Mouse (Mus musculus) adrenal gland, postnatal 25 days (tissue): Measurements from ENCODE around the gene Zic4. TPM values are rescaled to one million over a fixed set of nuclear protein-coding genes. Genes with fewer than 3 reads are reported as not detected.

Source experiments
- DNase-seq: peaks from one replicate; pipeline ENCODE4 v3.0.0; 2021; ENCODE audit warnings: mixed read lengths
- total RNA-seq: library from RNA; stranded (reverse); gene quantifications from 2 replicates; pipeline ENCODE4 v1.2.3, GENCODE M21; 2021

Zic4 gene
- total RNA-seq, 1 experiment from 2014 or later: not detected

DNA sequence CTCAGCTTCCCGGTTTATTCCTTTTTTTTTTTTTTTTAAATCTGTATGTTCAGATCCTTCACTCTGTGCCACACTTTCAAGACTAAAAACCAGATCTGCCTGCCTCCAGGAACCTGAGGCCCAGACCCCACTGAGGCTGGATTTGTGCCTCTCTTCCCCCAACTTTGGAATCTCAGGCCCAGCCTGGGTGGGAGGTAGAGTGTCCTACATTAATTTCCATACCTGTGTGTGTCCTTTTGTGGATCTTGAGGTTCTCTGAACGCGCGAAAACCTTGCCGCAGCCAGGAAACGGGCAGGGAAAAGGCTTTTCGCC is 1.6 kb downstream of the Zic4 start:
- no peak for DNase-seq

DNA sequence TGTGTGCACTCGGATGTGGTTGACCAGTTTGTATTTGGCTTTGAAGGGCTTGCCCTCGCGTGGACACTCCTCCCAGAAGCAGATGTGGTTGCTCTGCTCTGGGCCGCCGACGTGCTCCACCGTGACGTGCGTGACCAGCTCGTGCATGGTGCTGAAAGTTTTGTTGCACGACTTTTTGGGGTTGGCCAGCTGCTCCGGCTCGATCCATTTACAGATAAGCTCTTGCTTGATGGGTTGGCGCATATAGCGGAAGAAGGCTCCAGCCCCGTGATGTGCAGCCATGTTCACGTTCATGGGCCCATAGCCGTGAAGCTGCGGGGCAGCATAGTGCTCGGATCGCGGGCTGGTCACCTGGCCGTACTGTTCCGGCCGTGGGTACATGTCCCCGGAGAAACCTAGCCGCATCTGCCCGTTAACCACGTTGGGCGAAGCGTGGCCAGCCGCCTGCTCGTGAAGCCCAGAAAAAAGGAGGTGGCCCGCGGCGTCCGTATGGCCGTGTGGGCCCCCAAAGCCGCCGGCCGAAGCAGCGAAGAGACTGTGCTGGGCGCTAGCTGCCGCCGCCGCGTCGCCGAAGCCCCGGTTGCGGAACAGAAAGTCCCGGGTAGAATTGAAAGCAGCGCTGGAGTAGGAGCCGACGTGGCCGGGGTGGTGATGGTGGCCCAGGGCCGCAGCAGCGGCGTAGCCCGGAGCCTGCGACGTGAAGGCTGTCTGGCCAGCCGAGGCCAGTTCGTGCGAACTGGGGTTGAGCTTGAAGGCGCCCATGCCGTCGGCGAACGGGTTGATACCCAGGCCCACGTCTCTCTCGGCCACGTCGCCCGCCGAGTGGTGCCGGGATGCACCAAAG is 2.1 kb downstream of the Zic4 start:
- no peak for DNase-seq

DNA sequence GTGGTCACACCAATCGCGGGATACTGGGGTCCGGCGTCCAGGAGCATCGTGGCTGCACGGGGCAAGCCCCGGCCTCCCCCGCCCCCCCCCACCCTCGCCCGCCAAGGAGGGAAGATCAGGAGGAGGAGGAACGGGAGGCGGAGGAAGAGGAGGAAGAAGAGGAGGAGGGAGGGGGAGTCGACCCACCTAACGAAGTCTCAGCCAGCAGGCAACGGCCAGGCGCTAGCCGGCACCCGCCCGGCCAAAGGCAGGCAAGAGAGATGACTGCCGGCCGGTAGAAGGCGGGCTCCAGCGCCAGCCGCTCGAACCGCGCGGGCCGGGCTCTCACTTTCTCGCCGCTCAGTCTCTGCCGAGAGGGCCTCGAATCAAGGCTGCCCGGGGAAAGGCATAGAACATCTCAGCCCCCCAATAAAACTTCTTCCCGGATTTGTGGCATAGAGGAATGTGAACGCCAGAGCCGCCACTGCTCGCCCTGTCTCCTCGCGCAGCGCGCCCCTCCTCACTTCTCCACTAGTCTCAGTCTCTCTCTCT is 2.8 kb downstream of the Zic4 start:
- no peak for DNase-seq

DNA sequence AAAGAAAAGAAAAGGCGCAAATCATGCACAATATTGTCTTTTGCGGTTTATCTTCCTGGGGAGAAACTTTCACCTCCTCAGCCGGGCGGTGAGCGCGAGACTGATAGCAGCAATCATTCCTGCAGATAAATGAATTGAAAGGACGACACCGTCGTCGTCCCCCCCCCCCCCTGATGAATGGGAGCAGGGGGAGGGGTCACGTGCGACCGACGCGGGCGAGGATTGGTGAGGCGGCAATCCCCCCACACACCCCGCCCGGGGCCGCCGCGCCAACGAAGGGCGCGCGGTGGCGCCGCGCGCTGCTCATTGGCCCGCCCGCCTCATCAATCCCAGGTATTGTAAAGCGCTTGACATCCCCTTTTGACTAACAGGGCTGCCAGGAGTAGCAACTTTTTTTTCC is 3.5 kb downstream of the Zic4 start, which contains the start of gene Zic1:
Gene Zic1, minus strand, starts transcription at position 147 of the 400 bp plus-strand sequence.
- no peak for DNase-seq

DNA sequence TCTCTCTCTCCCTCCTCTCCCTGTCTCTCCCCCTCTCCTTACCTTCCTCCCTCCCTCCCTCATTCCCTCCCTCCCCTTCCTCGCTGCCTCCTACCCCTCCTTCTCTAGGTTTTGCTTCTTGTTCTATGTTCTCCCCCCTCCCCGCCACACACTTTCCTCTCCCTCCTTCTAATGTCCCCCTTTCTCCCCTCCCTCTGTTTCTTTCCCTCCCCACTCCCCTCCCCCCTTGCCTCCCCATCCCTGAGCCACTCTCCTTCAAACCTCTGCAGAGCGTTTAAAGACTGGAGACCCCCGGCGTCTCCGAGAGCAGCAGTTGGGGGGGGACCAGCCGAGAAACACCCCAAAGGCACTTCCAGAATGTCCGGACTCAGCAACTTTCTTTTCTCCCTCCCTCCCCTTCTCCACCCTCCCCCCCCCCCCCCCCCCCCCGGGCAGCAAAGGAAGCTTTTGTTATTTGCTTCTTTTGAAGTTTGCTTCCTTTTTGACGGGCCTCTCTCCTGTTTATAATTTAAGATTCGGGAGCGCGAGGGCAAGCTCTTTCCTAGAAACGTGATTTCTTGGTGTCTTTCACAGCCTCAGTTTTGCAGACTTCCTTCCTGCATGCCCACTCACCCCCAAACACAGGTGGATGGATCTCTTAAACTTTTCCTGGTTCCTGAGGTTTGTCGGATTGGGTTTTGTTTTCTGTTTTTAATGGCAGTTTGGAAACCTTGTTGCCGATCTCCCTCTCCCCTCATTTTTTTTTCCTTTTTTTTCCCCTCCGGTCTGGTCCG is 4.2 kb downstream of the Zic4 start:
- DNase-seq: no peak

DNA sequence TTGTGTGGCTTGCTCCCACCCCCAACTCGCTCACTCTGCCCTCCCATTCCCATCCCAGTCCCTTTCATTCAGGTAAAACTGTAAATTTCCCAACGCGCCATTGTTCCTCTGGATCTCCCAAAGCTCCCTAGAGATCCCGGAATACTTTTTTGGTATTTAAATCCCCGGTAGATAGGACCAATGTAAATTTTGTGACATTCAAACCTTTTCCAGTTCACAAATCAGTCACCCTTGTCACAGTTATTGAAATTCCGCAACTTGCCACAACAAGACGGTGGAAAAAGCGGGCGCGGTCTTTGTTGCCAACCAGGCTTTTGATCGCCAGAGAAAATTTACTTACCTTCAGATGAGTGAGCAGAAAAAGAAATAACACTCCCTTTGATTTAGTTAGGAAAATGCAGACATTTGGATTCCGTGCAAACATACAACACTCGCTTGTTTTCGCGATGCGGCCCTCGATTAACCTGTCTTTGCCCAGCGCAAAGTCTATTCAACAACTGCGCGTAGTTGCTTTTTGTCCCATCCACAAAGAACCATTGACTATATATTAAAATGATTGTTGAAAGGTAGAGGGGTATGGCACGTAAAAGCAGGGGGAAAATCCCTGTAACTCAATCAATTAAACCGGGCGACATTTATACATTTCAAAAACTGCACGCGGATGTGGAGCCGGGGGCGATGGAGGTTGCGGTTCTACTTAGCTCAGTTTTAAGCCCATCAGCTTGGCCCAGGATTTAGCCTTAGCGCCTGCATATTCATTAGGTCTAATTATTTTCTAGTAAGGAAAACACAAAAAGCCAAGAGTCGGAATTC is 5.0 kb downstream of the Zic4 start:
- no peak for DNase-seq

DNA sequence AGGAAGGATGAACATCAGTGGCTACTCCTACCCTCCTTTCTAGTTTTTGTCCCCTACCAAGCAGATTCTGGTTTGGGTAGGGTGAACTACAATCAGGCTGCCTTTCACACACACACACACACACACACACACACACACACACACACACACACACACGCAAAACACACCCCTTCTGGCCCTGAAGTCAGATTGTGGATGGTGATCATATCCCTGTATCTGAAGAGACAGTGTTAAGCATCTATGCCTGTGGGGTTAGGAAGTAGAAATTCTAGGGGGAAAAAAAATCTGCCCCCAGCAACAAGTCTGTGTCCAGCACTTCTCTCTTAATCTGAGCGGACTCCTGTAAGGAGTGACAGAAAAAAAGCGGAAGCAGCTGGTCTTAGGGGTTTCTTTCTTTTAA is 5.9 kb downstream of the Zic4 start:
- no peak for DNase-seq

DNA sequence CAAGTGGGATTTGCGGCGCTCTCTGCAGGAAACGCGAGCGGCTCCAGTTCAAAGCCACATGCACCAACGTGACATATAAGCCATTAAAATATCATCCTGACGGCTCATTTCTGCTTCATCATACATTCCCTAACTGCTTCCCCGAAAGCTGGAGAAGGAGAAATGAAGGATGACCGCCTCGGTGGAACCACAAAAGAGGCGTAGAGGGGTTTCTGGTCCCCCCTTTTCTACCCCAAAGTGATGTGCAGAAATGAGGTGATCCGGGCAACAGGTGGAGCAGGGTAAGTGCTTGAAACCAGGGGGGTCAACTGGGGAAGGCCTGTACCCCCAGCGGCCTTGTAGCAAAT is 6.7 kb downstream of the Zic4 start:
- no peak for DNase-seq

DNA sequence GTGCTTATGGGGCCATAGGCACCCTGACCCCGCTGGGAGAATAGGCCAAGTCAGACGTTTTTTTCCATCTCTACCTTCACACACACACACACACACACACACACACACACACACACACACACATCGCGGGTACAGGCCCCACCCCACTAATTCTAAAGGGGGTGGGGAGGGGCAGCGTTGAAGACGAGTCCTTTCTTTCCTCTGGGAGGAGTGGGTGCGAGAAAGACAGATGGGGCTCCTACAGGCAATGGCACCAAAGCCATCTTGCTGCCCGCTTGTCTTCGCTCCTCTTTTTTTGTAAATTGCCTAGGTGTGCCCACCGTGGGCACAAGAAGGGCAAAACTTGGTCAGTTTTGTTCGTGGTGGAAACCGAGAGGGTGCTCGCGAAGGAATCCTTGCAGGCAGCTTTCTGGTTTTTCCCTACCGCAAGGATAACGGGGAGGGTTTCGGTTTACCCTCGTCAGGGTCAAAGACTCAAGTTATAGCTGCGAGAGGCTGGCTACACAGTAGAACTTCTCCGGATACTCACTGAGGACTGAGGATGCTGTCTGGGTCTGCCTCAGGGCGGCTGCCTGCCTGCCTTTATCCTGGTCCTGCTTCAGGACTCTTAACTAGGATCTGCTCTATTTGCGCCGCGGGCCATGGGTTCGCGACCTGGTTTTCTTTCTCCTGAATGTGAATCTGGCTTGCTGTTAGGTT is 7.2 kb downstream of the Zic4 start:
- DNase-seq: no peak

DNA sequence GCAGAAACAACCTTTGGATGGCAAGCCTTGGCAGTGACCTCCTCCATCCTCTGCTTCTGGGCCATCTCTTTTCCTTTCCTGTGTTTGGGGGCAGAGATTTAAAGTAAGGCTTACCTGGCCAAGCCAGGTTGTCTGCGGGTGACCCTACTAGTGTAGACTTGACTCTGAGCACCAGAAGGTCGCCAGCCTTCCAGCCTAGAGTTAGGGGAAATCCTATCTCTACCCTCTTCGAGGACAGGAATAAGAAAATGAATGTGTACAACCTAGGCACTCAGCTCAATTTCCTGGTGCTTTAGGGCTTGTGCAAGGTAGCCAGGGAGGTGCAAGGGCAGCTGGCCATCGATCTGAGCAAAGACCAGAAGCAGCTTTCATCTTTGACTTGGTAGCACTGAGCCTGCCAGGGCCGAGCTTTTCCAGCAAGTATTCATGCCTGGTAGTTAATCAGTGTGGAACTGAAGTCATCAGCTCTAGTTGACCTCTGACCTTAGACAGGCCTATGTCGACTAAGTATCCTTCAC is 8.0 kb downstream of the Zic4 start:
- no peak for DNase-seq

DNA sequence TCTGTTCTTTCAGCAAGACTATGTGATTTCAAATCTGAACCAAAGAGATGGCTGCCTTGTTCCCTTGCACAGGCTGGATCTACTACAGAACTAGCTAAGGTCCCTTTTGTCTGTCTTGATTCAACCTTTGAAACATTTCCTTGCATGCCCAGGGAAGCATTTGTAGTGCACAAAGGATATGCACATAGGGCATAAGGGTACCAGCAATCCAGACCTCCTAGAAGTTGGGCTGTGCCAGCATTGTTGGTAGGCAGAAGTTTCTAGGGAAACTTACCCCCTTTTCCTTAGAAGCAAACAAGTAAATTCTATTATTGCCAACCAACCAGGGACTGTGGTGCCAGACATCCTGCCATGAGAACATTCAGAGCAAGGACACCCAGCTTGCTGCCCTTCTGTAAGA is 8.8 kb downstream of the Zic4 start:
- no peak for DNase-seq

DNA sequence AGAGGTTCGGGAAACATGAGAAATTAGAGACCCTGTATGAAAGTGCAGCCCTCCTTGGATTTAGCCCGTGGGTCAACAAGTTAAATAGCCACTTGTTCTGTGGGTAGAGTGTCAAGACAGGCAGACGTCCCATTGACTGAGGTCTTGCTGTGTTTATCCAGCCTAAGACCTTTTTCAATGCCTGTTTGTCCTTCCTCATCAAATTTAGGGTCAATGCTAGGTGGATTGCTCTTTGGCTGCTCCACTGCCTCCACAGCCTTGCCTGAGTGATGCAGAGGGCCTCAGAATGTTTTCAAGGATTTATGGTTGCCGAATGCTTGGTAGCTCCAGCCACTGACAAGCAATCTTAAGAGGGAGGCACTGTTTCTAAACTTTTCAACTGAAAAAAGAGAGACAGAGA is 9.4 kb downstream of the Zic4 start:
- DNase-seq: no peak

DNA sequence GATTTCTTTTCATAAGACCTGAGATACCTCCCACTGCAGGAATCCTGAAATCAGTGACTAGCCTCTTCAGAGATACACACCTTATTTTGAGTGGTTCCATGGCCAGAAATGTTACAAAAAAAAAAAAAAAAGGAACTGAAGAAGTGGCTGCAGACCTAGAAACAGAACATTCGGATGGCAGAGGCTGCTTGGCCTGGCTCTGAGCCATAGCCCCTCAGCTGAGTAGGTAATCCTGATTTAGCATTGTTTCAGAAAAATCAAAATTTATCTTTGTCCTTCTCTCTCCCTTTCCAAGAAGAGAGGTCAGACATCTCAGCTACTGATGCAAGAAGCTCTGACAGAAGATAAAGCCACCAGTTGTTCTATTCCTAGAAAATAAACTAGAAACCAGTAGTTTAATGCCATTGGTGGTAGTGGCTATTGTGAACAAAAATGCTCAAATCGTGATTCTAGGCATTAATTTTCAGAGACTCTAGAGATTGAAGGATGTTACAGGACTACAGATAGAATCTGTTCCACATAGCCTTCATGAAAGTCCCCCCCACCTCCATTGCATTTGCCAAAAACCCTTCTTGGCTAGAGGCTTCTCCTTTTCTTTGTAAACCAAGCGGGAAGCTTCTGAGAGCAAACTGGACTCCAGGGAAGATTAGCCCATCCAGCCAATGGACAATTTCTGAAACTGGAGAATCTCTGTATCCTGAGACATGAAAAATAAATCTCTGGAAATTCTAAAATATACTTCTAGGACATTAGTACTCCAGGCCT is 11.8 kb downstream of the Zic4 start:
- DNase-seq: no peak

DNA sequence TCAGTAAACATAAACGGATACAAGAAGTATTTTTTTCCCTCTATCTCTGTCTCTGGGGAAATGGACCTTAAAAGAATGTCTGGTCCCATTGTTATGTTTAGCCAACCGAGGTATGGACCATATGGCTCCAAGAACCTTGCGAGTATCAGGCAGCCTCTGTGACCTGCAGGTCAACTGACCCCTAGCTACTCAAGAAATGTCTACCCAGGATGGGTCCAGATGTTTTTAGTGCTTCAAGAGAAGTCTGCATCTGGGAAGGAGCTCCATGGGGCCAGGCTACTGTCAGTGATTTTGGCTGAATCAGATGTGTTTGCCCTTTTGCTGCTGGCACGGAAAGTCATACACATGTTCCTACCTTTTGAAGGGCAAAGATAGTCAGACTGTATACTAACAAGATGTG is 12.5 kb downstream of the Zic4 start:
- DNase-seq: no peak

DNA sequence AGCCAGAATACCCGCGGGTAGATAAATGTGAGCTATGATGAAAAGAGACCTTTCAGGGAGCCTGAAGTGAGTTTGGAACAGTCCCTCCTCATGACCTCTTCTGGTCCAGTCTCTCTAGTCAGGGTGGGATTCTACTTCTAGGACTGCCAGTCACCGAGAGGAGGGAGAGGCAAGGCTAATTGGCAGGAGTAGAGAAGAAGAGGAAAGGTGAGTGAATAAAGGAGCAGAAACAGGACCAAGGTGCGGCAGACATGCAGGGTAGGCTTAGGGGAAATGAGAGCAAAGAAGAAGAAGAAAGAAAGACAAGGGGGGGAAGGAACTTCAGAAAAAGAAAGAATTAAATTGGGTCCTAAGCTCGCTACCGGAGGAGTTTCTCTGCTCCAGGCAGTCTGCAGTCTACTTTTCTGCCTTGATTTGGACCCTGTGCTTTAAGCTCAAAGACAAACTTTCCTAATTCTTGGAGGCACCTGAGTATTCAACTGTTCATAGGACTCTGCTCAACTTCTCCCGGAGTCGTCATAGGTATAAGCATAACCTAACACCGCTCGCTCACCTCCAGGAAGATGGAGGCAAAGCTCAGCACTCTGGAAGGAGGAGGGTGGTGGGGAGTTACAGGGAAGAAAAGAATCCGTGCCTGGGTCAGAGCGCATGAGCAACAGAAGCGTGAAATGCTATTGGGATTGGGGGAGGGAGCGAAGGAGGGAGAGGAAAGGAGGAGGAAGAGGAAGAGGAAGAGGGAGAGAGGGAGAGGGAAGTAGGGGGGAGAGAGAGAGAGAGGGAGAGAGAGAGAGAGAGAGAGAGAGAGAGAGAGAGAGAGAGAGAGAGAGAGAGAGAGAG is 15.0 kb downstream of the Zic4 start:
- no peak for DNase-seq

DNA sequence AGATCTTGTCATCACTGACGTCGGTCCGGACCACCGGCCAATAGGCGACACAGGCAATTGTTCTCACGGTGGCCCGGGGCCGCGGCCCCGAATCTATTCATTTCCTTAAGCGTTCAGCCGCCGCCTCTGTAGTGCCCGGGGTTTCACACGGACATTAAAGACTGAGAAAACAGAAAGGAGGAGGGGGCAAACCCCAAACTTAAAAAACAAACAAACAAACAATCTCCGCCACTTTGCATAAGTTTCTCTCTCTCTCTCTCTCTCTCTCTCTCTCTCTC is 15.6 kb downstream of the Zic4 start:
- no peak for DNase-seq

DNA sequence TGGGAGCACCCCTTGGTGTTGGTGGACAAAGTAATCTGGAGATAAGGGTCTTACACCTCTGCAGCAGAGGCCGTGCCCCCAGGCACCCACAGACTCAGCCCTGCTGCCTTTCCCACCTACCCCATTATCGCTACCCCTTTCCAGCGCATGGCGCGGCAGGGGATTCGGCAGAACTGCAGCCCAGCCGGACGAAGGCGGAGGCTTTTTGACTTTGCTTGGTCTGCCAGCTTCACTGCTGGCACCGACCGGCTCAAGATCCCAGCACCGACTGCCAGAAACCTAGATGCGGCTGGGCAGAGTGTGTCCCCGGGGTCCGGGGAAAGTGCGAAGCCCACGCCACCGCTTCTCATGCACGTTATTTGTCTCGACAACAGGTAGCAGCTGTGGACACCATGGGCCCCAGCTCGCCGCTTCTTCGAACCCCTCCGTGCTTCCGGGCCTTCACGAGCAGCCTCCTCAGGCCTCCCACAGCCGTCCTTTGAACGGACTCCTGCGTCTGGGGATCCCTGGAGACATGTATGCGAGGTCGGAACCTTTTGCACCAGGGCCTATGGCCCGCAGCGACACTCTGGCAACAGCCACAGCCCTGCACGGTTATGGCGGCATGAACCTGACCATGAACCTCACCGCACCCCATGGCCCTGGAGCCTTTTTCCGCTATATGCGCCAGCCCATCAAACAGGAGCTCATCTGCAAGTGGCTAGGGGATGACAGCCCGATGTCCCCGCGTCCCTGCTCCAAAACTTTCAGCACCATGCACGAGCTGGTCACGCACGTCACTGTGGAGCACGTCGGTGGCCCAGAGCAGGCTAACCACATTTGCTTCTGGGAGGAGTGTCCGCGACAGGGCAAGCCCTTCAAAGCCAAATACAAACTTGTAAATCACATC is 16.4 kb downstream of the Zic4 start:
- no peak for DNase-seq

DNA sequence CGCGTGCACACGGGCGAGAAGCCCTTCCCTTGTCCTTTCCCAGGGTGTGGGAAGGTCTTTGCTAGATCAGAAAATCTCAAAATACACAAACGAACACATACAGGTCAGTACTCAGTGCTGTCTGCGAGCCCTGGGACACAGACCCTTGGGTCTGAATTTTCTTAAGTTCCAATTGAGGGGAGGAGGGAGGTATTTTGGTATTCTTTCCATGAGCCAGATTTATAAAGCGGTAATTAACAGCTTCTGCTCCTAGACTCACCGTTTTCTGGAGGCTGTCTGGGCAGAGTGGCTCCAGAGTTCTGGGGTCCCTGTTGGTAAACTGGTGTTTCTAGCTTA is 17.1 kb downstream of the Zic4 start:
- DNase-seq: no peak

DNA sequence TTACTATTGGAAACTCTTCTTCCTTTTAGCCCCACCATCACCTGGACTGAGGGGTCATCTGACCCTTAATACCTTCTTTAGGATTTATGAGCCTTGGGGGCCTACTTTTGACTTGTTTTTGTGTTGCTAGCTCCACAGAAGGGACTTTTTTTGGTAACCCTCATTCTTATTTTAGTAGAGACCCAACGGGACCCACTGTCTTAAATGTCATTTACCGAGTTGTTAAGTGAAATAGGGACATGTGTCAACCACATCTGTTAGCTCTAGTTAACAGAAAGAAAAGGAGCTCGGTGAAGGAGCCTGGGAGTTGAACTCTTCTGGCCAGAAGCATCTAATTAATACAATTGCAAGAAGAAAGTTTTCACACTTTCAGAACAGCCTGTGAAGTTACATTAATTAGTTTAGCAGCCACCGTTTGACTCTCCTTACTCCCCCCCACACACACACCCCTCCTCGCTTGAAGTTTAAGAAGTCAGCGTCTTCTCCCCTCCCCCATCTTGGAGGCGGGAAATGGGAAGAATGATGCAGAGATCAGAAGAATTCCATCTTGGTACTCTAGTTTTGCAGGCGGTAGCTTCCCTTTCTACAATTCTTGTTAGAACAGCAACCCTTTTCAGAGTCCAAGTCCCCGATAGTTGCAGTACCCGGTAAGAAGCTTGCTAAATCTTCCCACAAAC is 17.7 kb downstream of the Zic4 start:
- DNase-seq: no peak
